Mouse (Mus musculus): ENCODE results near the gene Mtap.

Mtap gene

DNA sequence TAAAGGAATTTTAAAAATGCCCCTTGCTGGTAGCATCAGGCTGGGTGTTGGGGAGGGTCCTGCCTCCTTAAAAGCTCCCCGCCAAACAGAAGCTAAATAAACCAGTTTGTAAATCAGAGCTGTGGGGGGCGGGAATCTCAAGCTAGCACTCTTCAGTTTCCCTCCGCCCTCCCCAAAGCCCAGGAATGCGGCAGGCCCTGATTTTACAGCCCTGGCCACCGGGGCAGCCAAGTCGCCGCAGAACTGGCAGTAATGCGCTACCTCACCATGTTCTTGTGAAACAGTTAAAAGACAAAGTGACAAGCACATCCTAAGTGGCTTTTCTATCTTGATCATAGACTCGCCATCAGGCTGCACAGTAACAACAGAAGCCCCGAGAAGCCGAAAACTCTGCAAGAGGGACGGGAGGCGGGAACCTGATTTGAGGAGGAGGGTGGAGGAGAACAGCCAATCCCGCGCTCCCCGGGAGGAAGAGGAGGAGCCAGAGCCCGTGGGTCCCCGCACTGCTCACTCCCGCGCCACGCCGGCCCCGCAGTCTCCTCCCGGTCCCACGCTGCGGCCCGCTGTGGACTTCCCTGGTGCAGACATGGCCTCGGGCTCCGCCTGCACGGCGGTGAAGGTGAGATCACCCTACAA, at the start of gene Mtap:
TSS of gene Mtap (plus strand) at position 217 of the 636 bp plus-strand sequence.
- DNase-seq, result peak; percentile 86

DNA sequence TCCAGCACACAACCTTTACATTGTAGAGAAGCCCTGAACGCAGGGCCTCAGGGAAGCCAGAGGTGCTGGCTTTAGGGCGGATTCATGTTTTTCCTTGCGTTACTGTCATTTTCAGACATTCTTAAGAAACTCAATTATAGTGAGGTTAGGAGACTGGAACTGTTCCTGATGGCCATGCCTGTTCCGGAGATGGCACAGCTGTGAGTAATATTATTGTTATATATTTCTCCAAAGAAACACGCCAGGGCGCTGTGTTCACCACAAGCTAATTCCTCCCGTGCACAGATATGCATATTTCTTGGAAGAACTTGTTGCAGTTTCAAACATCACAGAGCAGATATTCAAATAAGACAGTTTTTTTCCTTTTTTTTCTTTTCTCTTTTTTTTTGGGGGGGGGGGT, 47.8 kb upstream of the Mtap start:
- no peak for DNase-seq

DNA sequence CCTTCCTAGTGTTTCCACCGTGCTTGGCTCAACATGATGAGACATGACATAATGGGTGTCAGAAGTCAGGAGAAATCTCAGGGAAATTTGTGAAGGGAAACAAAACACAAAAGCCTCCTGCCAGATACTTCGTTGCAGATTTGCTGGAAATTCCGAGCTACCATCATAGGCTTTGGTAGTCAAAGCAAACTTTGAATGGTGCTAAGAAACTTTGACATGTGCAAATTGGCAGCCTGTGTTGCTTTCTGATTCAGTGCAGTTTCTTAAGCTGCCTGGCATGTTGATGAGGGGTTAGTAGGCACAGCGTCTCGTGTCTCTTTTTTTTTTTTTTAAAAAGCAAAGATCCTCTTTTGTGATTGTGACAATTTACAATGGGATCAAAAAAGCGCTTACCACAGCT, 46.7 kb upstream of the Mtap start:
- no peak for DNase-seq

DNA sequence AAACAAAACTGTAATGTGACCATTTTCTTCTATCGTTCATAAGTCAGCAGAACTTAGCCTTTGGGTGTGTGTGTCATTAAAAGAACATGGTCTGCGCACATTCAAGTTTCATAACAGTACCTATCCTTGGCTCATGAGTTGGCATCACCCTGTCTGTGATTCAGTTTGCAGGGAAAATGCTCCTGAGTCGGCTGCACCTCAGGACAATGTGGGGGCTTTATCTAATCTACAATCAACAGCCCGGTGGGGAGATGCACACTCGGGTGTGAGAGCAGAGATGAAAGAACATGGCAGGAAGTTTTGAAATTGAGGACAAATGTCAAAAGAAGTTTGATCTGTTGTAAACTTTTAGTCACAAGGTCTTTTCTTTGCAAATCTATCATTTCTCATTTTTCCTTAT, 44.8 kb upstream of the Mtap start:
- DNase-seq, result peak; percentile 18

DNA sequence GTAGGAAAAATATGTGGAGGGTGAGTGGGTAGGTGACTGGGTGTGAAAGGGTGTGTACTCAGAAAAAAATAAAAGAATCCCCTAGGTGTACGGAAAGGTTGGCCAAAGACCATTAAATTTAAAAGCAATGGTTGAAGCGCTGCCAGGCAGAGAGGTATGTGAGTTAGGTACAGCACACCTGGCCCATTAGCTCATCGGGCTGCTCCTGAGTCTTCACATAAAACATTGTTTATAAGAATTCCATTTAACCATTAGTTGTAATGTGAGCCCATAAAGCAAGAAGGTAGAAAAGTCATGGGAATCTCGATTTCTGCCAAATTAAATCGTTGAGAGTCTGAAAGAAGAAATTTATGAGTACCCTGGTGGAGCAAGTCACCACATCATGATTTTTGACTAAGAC, 42.1 kb upstream of the Mtap start:
- DNase-seq, result no peak

DNA sequence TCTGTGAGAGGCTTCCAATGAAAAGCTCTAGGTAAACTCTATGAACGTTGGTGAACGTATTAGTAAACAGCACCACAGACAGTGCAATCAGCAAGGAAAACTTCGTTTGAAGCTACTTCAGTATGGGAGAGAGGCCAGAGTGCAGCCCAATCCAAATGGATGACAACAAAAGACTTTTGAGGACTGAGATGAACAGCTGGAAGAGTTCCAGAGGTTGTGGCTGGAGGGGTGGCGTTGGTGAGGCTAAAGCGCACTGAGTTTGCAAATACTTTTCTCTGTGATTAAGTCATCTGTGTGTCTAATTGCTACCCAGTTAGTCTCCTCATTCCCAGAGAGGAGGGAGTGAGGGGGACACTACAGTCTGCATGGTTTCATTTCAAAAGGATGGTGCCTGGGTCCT, 38.7 kb upstream of the Mtap start:
- DNase-seq, result no peak

DNA sequence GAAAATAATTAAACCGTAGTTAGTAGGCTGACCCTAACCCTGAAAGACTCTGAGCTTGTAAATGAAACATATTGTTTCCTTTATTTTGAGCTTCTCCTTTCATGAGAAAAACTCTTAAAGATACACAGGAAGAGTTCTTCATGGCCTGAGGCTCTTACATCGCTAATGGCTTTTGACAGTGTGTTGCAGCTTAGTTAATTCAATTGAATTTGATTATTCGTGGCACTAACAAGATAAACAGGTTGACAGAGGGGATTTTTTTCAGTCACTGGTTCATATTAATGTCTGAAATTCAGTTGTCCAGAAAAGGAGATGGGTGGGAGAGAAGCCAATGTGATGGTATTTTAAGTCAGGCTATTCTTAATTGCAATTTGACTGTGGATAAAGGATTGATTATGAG, 35.6 kb upstream of the Mtap start:
- no peak for DNase-seq

DNA sequence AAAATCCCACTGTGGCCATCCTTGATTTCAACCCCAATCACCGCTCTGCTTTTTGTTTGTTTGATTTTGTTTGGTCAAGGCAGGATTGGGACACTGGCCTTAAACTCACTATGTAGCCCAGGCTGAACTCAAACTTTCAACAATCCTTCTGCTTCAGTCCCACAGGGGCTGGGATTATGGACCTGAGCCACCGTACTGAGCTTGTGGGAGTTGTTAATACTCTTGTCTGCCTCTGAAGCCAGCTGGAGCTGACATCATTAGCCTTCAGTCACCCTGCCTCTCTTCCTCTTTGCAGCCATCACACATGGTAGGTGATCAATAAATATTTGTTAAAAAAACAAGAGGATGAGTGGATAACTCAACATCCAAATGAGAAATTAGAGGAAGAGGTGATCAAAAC, 34.6 kb upstream of the Mtap start:
- no peak for DNase-seq

DNA sequence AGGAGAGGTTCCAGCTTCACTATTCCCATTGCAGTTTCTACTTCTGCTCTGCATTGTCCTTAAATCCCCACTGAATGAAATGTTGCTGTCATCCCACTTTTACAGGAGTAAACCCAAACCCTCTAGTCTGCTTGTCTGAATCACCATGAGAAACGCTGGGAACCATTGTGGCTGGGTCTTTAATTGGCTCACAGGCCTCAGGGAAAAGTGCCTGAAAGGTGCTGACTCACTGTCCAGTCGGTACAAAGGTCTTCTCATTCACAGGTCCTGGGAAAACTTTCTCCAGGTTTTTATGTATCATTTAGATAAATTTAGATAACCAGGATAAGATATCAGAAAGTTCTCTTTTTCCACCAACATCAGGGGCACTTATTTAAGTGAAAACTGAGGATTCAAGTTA, 31.4 kb upstream of the Mtap start:
- no peak for DNase-seq

DNA sequence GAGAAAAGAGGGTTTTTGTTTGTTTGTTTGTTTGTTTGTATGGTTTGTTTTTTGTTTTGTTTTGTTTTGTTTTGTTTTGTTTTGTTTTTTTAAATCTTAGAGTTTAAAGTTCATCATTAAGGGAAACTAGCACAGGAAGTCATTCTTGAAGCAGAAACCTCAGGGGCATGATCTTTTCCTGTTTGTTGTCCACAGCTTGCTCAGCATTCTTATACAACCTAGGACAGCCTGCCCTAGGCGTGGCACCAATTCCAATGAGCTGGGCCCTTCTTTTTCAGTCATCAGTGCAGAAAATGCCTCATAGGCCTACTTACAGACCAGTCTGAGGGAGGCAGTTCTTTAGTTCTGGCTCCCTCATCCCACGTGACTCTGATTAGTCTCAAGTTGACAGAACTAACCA, 30.4 kb upstream of the Mtap start:
- DNase-seq, result no peak

DNA sequence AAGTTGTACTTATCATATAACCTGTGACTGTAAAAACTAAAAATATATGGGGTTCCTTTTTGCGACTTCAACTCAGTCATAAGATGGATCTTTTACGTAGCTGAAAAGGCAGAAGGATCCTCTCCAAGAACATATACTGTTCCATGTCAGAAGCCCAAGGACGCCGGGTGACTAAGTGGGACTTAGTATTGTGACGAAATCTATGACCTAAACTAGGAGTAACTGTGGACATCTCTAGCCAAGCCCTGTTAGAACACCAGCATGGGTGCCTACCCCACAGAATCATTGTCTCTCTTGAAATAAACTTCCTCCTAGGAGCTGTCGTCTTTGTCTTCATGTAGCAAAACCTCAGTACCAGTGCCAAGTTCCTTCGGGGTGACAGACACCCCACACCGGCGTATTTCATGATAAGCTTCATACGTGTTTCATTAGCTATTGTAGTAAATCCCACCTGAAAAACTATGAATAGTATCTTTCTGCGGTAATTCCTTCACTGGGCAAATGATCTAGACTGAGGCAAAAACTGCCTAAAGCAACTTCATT, 24.7 kb upstream of the Mtap start:
- no peak for DNase-seq

DNA sequence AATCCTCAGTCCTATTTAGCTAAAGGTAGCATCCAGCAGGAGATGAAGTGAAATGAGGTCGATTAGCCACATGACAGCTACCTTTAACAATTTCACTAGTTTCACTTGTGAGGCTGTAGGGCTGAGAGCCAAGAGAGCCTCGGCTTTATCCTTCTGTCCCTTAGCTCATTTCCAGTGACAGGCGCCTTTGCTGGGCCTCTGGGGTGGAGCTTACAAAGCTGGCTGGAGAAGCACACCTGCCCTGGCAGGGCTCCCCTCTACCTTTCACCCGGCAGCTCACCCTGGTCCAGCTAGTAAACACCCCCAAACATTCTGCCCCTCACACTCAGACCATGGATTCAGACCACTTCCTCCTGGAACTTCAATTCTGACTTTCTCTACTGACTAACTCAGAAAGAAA, 24.1 kb upstream of the Mtap start:
- no peak for DNase-seq

DNA sequence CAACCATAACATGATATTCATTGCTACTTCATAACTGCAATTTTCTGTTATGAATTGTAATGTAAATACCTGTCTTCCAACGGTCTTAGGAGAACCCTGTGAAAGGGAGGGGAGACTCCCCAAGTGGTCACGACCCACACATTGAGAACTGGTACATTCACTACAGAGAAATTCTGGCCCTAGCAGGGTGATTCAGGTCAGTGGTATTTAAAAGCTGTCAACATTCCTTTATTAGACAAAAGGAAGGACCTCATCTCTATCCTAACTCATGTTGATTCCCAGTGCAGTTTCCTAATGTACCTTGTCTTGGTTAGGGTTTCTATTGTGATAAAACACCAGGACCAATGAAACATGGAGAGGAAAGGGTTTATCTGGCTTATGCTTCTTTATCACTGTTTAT, 20.9 kb upstream of the Mtap start:
- DNase-seq, result no peak

DNA sequence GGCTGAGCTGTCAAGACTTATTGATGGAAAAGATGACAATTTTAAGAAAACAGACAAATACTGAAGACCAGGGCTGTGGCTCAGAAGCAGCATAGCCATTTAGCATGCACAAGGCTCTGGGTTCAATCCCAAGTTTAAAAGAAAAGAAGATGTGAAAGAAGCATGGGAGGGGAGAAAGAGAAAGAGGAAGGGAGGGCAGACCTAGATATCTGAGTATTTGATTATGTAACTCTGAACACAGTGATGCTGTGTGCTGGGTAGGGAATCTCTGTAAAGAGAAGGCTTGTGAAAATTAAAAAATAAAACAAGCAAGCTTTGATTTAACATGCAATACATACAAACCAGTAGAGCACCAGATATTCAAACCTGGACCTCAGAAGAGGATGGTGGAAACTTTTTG, 17.0 kb upstream of the Mtap start:
- no peak for DNase-seq

DNA sequence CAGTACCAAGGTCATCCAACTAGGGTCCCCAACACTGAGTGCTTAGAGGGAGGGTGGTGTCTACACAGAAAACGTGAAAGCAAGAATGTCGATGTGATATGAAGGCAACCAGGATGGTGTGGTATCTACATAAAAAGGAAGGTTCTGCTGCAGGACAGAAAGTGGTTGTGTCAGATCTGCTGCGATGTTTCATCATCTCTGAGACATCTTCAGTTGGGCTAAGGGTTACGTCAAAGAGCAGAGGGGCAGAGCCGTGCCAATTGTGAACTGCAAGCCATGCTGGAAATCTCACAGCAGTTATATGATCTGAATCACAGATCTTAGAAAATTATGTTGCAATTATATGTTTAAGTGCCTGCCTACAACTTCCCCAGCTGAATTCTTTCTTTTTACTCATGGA, 16.6 kb upstream of the Mtap start:
- DNase-seq, result no peak

DNA sequence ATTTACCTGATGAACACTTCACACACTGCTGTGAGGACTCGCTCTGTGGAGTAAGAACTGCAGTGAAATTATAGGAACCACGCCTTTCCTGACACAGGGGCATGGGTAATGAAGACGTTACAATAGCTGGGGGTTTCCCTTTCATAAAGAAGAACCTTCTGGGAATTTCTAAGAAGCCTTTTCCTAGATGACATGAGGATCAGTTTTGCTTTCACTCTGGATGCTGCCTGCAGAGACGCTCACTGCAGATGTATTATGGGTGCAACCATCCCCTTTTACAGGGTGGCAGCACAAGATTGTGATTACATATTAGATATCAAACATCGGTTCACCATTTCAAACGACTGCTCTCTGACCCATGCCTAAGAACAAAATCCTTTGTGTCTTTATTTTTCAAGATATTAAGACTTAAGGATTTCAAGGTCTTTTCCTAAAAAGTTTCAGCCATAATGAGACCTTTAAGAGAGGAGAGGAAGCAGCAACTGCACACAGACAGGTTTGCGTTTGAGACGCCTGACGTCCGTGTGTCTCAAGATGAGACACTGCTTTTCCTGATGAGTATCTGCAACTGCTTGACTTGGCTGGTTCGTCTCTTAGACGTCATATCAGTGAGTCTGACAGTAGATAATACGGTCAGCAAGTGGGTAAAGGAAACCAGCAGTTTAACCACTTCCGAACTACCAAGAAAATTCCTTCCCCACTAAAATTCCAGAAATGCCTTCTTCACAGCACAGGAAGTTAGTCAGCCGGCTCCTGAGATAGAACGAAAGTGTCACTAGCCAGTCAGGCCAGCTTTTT, 13.3 kb upstream of the Mtap start:
- no peak for DNase-seq

DNA sequence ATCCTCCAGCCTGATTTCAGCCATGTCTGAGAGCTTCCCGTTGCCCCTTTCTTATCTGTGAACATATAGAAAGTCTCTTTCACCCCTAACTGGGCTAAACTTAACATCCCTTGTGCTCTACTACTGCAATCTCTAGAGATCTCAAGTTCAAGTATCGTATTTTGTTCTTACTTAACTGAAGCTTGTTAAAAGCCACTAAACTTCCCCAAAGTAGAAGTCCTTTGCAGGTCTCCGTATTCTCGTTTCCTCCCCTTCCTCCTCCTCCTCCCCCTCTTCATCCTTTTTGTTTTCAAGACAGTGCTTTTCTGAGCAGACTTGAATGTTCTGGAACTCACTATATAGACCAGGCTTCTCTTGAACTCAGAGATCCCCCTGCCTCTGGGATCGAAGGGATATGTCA, 9.2 kb upstream of the Mtap start:
- DNase-seq, result no peak

DNA sequence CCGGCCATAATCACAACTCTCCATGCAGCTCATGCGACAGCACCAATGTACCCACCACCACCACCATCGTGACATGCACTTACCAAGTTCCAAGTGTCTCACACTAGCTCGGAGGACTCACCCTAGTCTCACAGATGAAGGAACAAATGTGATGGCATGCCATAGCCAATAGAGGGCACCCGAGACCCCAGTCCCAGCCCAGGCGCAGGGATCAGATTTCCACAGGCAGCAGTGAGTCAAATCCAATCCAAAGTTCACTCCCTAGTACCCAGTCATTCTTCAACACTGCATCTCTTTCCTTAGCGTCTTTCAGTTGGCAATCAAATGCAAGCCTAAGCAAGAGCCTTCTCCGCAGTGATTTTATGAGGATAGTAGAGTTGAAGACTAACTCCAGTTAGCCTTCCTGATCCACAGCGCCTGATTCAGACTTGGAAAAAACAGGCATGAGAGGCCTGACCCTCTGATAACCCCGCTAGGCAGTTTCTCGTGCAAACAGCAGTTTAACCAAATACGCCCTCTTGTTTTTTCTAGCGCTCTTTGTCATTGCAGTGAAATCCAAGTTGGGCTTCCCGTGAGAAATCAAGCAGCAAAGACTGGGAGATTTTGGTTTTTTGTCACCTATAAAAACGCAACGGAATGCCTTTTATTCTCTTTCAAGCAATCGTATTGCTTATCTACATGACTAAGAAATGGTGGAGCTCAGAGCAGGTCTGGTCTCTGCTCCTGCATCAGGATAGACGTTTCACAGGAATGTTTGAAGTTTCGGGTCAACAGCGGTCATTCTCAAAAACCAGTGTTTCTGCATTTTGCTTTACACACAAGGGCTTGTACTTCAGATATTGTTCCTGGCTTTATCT, 8.6 kb upstream of the Mtap start:
- peak; percentile 31 for DNase-seq

DNA sequence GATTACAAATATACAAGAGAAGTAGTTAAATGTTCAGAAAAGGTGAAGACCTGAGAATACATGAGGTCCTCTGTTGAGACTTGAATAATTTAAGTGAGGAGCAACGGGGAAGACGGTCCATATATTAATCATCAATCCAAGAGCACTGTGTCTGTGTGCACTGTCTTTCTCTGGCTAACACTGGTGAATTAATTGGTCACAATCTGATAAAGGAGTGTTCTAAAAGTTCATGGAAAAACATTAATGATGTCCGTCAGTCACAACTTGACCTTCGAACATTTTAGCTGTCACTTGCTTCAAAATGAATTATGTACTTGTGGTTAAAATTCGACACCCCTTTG, 8.0 kb upstream of the Mtap start:
- DNase-seq, result no peak

DNA sequence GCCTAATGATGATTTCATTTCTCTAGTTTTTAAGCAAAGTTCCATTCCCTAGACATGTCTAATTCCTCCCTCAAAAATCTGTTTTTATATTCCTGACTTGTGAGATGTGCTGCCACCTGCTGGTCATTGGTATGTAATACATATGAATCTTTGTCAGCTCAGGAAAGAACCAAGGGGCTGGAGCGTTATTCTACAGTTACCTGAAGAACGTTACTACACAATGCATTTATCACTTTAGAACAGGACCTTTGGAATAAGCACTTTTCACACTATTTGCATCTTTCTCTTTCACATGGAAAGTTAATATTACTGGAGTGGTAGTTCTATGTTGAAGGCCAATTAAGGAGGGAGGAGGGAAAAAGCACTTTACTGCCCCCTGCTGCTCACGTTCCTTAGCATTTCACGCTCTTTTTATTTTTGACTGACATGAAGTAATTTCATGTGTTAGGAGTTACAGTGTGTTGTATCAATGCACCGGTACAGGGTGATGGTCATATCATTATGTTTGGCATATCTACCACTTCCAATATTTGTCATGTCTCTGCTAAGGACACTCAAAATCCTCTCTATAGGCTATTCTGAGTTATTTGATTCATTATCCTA, 7.5 kb upstream of the Mtap start:
- peak; percentile 77 for DNase-seq

DNA sequence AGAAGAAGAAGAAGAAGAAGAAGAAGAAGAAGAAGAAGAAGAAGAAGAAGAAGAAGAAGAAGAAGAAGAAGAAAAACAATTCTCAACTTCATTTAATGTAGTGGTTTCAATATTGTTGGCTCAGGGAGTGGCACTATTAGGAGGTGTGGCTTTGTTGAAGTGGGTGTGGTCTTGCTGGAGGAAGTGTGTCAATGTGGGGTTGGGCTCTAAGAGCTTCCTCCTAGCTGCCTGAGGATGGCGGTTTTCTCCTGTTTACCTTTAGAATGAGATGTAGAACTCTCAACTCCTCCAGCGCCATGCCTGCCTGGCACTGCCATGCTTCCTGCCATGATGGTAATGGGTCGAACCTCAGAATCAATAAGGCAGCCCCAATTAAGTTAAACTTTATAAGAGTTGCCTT, 5.1 kb upstream of the Mtap start:
- DNase-seq, result no peak

DNA sequence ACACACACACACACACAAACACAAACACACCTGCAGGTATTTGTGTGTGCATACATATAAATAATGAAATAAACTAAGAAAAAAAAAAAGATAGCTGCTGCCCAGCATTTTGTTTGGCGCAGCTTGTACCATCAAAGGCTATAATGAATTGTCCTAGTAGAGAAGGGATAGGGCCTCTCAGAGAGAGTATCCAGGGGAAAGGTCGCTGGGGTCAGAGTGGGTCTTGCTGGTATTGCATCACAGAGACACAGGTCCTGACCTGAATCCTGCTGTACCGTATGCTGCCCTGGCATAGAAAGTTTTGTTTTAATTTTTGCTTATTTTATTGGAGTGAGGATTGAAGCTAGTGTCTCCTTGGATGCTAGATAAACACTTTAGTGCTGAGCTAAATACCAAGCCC, 566 bp upstream of the Mtap start:
- DNase-seq, result no peak
